Mouse (Mus musculus) thymus, postnatal 4 days (tissue): ENCODE measurements around the gene Rhbdf2.

Experiments
- DNase-seq: peaks from one replicate; pipeline ENCODE4 v3.0.0; 2021

Rhbdf2 gene

GRCm38 (mm10) chr11:116659027-116659621 lies 32.3 kb upstream of the Rhbdf2 start:
- no peak for DNase-seq

- no peak for DNase-seq
Observed at GRCm38 (mm10) chr11:116658238-116658637, 31.4 kb upstream of the Rhbdf2 start.

GRCm38 (mm10) chr11:116657311-116658223 lies 30.7 kb upstream of the Rhbdf2 start:
- peak; percentile 51 for DNase-seq

- DNase-seq: no peak
Observed at GRCm38 (mm10) chr11:116656348-116657191, 29.8 kb upstream of the Rhbdf2 start.

- DNase-seq: no peak
Observed at GRCm38 (mm10) chr11:116654255-116654821, 27.5 kb upstream of the Rhbdf2 start, which contains the start of gene Cygb. TSS of gene Cygb (minus strand) at chr11:116654313.

GRCm38 (mm10) chr11:116653709-116654221 lies 26.9 kb upstream of the Rhbdf2 start:
- peak; percentile 51 for DNase-seq

- DNase-seq: no peak
Observed at GRCm38 (mm10) chr11:116653234-116653633, 26.4 kb upstream of the Rhbdf2 start, which contains the start of gene Prcd. TSS of gene Prcd (plus strand) at chr11:116653534.

GRCm38 (mm10) chr11:116652330-116653098 lies 25.7 kb upstream of the Rhbdf2 start:
- DNase-seq: no peak

- no peak for DNase-seq
Observed at GRCm38 (mm10) chr11:116651339-116651738, 24.5 kb upstream of the Rhbdf2 start.

- DNase-seq: no peak
Observed at GRCm38 (mm10) chr11:116650811-116651210, 24.0 kb upstream of the Rhbdf2 start.

GRCm38 (mm10) chr11:116649711-116650337 lies 23.0 kb upstream of the Rhbdf2 start:
- no peak for DNase-seq

GRCm38 (mm10) chr11:116648976-116649375 lies 22.2 kb upstream of the Rhbdf2 start:
- DNase-seq: no peak

- DNase-seq: no peak
Observed at GRCm38 (mm10) chr11:116648213-116648921, 21.5 kb upstream of the Rhbdf2 start.

GRCm38 (mm10) chr11:116647340-116647991 lies 20.6 kb upstream of the Rhbdf2 start:
- DNase-seq: no peak

- no peak for DNase-seq
Observed at GRCm38 (mm10) chr11:116646771-116647170, 20.0 kb upstream of the Rhbdf2 start.

- DNase-seq: no peak
Observed at GRCm38 (mm10) chr11:116646136-116646535, 19.3 kb upstream of the Rhbdf2 start.

GRCm38 (mm10) chr11:116645446-116646110 lies 18.8 kb upstream of the Rhbdf2 start:
- DNase-seq: no peak

GRCm38 (mm10) chr11:116644225-116645112 lies 17.6 kb upstream of the Rhbdf2 start:
- no peak for DNase-seq
